Comparison of ENCODE assay signal across 15 mouse cellular contexts in the genomic region with DNA sequence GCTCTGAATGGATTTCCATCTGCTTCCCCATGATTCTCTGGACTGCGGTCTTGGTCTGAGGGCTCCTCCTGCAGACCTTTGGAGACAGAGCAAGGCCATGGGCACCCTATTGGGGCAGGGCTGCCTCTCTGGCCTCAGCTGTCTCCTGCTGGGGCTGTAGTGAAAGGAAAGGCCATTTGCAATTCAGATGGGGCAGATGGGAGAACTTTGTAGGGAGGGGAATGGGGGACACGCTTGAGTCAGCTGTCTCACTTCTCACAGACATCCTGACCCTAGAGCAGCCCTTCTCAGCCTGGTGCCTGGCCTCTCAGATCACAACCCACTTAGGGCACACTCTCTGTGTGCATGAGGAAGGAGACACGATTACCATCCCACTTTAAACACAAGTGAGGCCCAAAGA.
DNase-seq lines count a peak whose midpoint lies in the region; ATAC-seq and TF ChIP-seq lines count a peak whose summit lies in the region.
"Had no signal": no experiment of that assay in that cellular context is flagged by ENCODE, and none has a peak within 500 bp of the region (broad histone marks: within the 10 kb centered on the region; RNA-seq: fewer than 3 reads in every experiment).

No protein-coding gene starts in this region.

- H3K4me2 ChIP-seq in kidney, postnatal 0 days (ENCODE audit: low read length): no peak overlapping the region
- no peak overlapping the region for H3K4me2 ChIP-seq in kidney, embryonic 14.5 days (replicated peaks; ENCODE audit: low read depth, low read length)
- H3K4me2 ChIP-seq in liver, embryonic 12.5 days: no peak overlapping the region
- H3K4me2 ChIP-seq: heart, embryonic 12.5 days; liver, embryonic 13.5 days had no signal

- no peaks in the 10 kb centered on the region for H3K4me1 ChIP-seq in kidney, postnatal 0 days (replicated peaks; ENCODE audit: insufficient read depth, low read length)
- peaks cover 4% of the 10 kb centered on the region; the same call in 1 of the 2 replicates for H3K4me1 ChIP-seq in kidney, embryonic 14.5 days (ENCODE audit: control insufficient read depth, insufficient read depth, low read length)
- no peaks in the 10 kb centered on the region; the same call in 1 of the 2 replicates for H3K4me1 ChIP-seq in liver, embryonic 12.5 days

- ATAC-seq in kidney, postnatal 0 days (replicated peaks; ENCODE audit: low FRiP score, low read depth): no peak
- ATAC-seq in kidney, embryonic 14.5 days (ENCODE audit: low FRiP score, low TSS enrichment): no peak
- ATAC-seq in liver, embryonic 12.5 days: no peak

- no peaks in the 10 kb centered on the region for H3K27me3 ChIP-seq in kidney, postnatal 0 days (ENCODE audit: insufficient read depth, low read length)
- H3K27me3 ChIP-seq in kidney, embryonic 14.5 days (ENCODE audit: control insufficient read depth, insufficient read depth, low read length): no peaks in the 10 kb centered on the region
- peaks cover 81% of the 10 kb centered on the region for H3K27me3 ChIP-seq in liver, embryonic 12.5 days (replicated peaks)

- DNase-seq in cerebellum, postnatal 10 days: peak; percentile 45 to 65
- no peak for DNase-seq in cerebellum, postnatal 36 days
- no peak for DNase-seq in kidney, postnatal 0 days (ENCODE audit: low spot score)
- DNase-seq in R1 (ENCODE audit: low read depth, low spot score): peak; percentile 40
- peak; percentile 59 for DNase-seq in mesoderm, embryonic 11.5 days (ENCODE audit: low read depth, low spot score)
- no peak for DNase-seq in right cerebral cortex, postnatal 4 days
- DNase-seq: cerebellum, adult 11-12 months; kidney, adult 18-20 months; kidney, postnatal 36 days; liver, embryonic 13.5 days; spleen, adult 18-20 months; thymus, postnatal 25 days had no signal

- no peak overlapping the region for H3K4me3 ChIP-seq in kidney, postnatal 0 days (replicated peaks; ENCODE audit: low read depth, low read length)
- no peak overlapping the region for H3K4me3 ChIP-seq in kidney, embryonic 14.5 days (ENCODE audit: low read length)
- H3K4me3 ChIP-seq in liver, embryonic 12.5 days: no peak overlapping the region
- H3K4me3 ChIP-seq: heart, embryonic 12.5 days; liver, embryonic 13.5 days had no signal

- H3K27ac ChIP-seq in kidney, postnatal 0 days: no peak overlapping the region
- H3K27ac ChIP-seq in kidney, embryonic 14.5 days (ENCODE audit: low read depth, low read length): no peak overlapping the region
- H3K27ac ChIP-seq in liver, embryonic 12.5 days: no peak overlapping the region
- H3K27ac ChIP-seq: liver, embryonic 13.5 days had no signal

- H3K9ac ChIP-seq in kidney, postnatal 0 days (ENCODE audit: low read depth, low read length): no peak overlapping the region
- H3K9ac ChIP-seq in kidney, embryonic 14.5 days (ENCODE audit: low read depth, low read length): no peak overlapping the region
- H3K9ac ChIP-seq in liver, embryonic 12.5 days: no peak overlapping the region
- H3K9ac ChIP-seq: heart, embryonic 12.5 days; liver, embryonic 13.5 days had no signal

- no peaks in the 10 kb centered on the region for H3K36me3 ChIP-seq in kidney, postnatal 0 days (ENCODE audit: insufficient read depth, low read length)
- no peaks in the 10 kb centered on the region for H3K36me3 ChIP-seq in kidney, embryonic 14.5 days (ENCODE audit: control insufficient read depth, insufficient read depth, low read length)
- no peaks in the 10 kb centered on the region for H3K36me3 ChIP-seq in liver, embryonic 12.5 days
- H3K36me3 ChIP-seq: heart, embryonic 12.5 days; liver, embryonic 13.5 days had no signal

- 41% methylated on average over 3 of the region's 3 CpGs for WGBS in kidney, postnatal 0 days
- 39% methylated on average over 3 of the region's 3 CpGs for WGBS in kidney, embryonic 14.5 days
- 47% methylated on average over 3 of the region's 3 CpGs for WGBS in liver, embryonic 12.5 days (ENCODE audit: insufficient replicate concordance)

- H3K9me3 ChIP-seq in kidney, postnatal 0 days (replicated peaks; ENCODE audit: low read length): no peaks in the 10 kb centered on the region
- H3K9me3 ChIP-seq in kidney, embryonic 14.5 days (ENCODE audit: control insufficient read depth, low read length): no peaks in the 10 kb centered on the region
- H3K9me3 ChIP-seq in liver, embryonic 12.5 days (replicated peaks): no peaks in the 10 kb centered on the region
- H3K9me3 ChIP-seq: heart, embryonic 12.5 days; liver, embryonic 13.5 days had no signal

- peak; percentile 27; the same call in 1 of the 2 replicates for TF ChIP-seq CTCF in kidney, postnatal 0 days (IDR thresholded peaks at IDR 0.05; ENCODE audit: low read depth)

Comparison
In these comparisons a context has a peak if more than half of its experiments do, and no peak if none do; other contexts are left out.
1. DNase-seq: peak in cerebellum, postnatal 10 days (2 of 2), R1 (single experiment) and mesoderm, embryonic 11.5 days (single experiment); none in cerebellum, postnatal 36 days (0 of 2), kidney, postnatal 0 days (single experiment) and right cerebral cortex, postnatal 4 days (single experiment).